Mouse (Mus musculus): ENCODE measurements around the gene Cfap69. TPM values are rescaled to one million over a fixed set of nuclear protein-coding genes. Genes with fewer than 3 reads are reported as not detected.
A peak's percentile ranks its signal among the peaks of the same experiment; 100 is the strongest.

Cfap69 gene
- 5.8 and 8.3 TPM in 2 replicates for polyA plus RNA-seq (2015; fragmentation: Nextera tagmentation; extraction: Ambion mirVana)

GRCm38 (mm10) chr5:5663655-5664370 is at the start of gene Cfap69:
TSS of gene Cfap69 (minus strand) at chr5:5664239.
- Histone ChIP-seq H3K9ac (replicated peaks) (peak within 1 kb of the TSS; percentile 77), H3K9me3 (no peaks in the 10 kb centered on the region), H3K4me2 (replicated peaks) (peak within 1 kb of the TSS; percentile 85), H3K27ac (peak within 1 kb of the TSS; percentile 76), H3K4me1 (replicated peaks) (peaks cover 22% of the 10 kb centered on the region), H3K4me3 (replicated peaks) (peak within 1 kb of the TSS; percentile 77), H3K27me3 (peaks cover 6% of the 10 kb centered on the region; the same call in 1 of the 2 replicates), H3K36me3 (no peaks in the 10 kb centered on the region)
- peak; percentile 98 for ATAC-seq
- under 1% methylated on average over 47 of the region's 48 CpGs for WGBS

DNA sequence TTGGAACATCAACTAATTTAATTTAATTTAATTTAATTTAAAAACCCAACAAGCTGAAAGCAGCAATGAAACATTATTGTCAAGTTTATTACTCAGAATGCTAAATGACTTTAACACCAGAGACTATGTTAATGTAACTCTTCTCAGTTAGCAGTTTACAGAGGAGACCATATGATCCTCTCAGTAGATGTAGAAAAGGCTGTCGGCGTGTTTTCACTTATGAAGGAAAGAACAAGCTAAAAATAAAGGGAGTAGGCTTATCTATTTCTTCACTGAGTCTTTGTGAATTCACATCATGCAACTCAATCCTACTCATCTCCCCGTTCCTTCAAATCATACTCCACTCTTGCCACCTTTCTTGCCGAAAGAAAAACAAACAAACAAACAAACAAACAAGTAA is 47.0 kb upstream of the Cfap69 start:
- Histone ChIP-seq H3K4me3 (replicated peaks) (no peak overlapping the region), H3K36me3 (no peaks in the 10 kb centered on the region), H3K27me3 (no peaks in the 10 kb centered on the region), H3K27ac (no peak overlapping the region), H3K4me1 (replicated peaks) (no peaks in the 10 kb centered on the region), H3K9ac (replicated peaks) (no peak overlapping the region), H3K9me3 (no peaks in the 10 kb centered on the region), H3K4me2 (replicated peaks) (no peak overlapping the region)
- no peak for ATAC-seq
- WGBS: 89% methylated on average over 4 of the region's 4 CpGs

DNA sequence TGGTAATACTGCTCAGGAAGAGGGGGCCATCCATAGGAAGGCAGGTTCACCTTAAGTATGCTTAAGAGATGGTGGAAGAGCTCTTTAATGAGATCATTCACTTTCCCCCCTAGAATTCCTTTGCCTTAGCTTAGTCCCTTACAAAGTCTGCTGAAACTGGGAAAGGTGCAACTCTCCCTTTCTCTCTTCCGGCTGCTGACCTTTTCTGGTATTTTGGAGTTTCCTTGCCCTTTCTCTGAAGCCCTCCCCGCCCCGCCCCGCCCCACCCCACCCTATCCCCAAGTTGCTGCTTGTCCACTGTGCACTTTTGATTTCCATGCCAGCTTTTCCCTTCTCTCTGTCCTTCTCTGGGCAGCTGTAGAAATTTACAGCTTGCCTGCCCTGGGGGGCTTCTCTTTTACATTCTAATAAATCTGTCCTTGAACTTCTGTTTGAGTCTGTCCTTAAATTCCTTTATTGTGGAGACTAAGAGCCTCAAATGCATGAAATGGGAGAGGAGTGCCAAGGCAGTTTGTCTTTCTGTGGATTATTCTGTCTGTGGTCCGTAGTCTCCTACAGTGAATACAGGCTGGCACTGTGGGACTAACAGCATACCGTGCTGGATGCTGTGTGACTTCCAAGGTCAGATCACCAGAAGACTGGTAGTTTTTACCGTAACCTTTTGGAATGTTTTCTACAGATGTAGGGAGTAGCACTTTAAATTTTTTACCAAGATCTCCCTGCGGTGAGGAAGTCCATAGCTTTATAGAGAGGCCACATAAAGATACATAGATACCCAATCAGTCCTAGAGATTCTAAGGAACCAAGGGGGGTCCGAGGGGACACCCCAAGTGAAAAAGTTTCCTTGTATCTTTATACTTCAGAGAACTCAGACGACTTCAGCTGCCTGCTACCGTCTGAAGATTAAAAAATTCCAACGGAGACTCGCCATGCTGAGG is 43.6 kb upstream of the Cfap69 start:
- no peak for ATAC-seq
- Histone ChIP-seq H3K27ac (no peak overlapping the region), H3K4me3 (replicated peaks) (no peak overlapping the region), H3K4me1 (replicated peaks) (no peaks in the 10 kb centered on the region), H3K4me2 (replicated peaks) (no peak overlapping the region), H3K27me3 (no peaks in the 10 kb centered on the region), H3K36me3 (no peaks in the 10 kb centered on the region), H3K9ac (replicated peaks) (no peak overlapping the region), H3K9me3 (no peaks in the 10 kb centered on the region)
- 60% methylated on average over 13 of the region's 13 CpGs for WGBS

DNA sequence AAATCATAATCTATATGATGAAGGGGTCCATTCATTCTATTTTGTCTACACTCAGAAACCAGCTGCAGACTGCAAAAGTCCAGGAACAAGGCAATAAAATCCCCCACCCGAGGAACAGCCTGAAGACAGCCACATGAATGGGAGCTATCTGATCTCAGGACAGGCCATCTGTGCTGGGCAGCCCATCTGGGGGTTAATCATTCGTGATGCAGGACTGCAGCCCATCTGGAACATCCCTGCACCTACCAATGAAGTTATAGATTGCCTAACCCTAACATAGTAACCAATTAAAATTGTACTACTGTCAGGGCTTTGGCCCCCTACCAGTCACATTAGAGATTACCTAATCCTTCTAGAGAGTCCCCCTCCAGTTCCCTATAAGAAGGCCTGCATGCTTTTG is 41.0 kb upstream of the Cfap69 start:
- H3K36me3 ChIP-seq: no peaks in the 10 kb centered on the region
- H3K4me2 ChIP-seq (replicated peaks): no peak overlapping the region
- no peaks in the 10 kb centered on the region for H3K9me3 ChIP-seq
- WGBS: 47% methylated on average over 2 of the region's 2 CpGs
- no peaks in the 10 kb centered on the region for H3K27me3 ChIP-seq
- no peak overlapping the region for H3K4me3 ChIP-seq (replicated peaks)
- H3K27ac ChIP-seq: no peak overlapping the region
- H3K4me1 ChIP-seq (replicated peaks): no peaks in the 10 kb centered on the region
- no peak for ATAC-seq
- no peak overlapping the region for H3K9ac ChIP-seq (replicated peaks)

- Histone ChIP-seq H3K4me1 (replicated peaks) (no peaks in the 10 kb centered on the region), H3K4me3 (replicated peaks) (no peak overlapping the region), H3K9me3 (no peaks in the 10 kb centered on the region), H3K4me2 (replicated peaks) (no peak overlapping the region), H3K27ac (no peak overlapping the region), H3K36me3 (no peaks in the 10 kb centered on the region), H3K9ac (replicated peaks) (no peak overlapping the region), H3K27me3 (no peaks in the 10 kb centered on the region)
- no peak for ATAC-seq
- 79% methylated on average over 2 of the region's 2 CpGs for WGBS
Observed at GRCm38 (mm10) chr5:5700386-5700785, 36.3 kb upstream of the Cfap69 start.

- 0 out of 2 replicates have a peak, but pooled peaks cover 2% of the 10 kb centered on the region for H3K4me1 ChIP-seq (replicated peaks)
- H3K36me3 ChIP-seq: no peaks in the 10 kb centered on the region
- H3K9ac ChIP-seq (replicated peaks): no peak overlapping the region
- H3K9me3 ChIP-seq: no peaks in the 10 kb centered on the region
- no peaks in the 10 kb centered on the region for H3K27me3 ChIP-seq
- ATAC-seq: no peak
- no peak overlapping the region for H3K4me2 ChIP-seq (replicated peaks)
- no peak overlapping the region for H3K27ac ChIP-seq
- H3K4me3 ChIP-seq (replicated peaks): no peak overlapping the region
- WGBS: 73% methylated on average over 3 of the region's 3 CpGs
Observed at GRCm38 (mm10) chr5:5698830-5699229, 34.8 kb upstream of the Cfap69 start.

DNA sequence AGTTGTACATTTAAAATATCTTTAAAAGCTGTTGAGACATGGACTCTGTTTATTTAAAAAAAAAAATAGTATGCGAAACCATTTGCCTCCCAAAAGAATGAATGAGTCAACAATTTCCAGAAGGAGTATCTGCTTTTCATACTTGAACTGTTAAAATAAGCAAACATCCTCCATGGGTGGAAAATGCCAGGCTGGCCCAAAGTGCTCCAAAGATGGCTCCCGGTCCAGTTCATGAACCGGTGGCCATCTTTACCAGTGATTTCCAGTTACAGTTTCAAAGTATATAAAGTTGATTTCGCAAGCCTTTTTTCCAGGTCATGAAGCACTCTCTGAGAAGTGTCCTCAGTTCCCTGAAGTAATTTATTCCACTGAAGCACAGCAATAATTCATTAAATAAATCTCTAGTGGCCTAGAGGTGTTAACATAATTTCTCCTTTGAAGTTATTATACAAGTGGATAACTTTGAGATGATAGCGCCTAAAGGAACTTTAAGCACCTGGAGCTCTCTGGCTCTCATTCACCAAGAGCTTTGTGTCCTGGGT is 31.4 kb upstream of the Cfap69 start:
- H3K36me3 ChIP-seq: no peaks in the 10 kb centered on the region
- 86% methylated on average over 5 of the region's 5 CpGs for WGBS
- H3K27me3 ChIP-seq: 0 out of 2 replicates have a peak, but pooled peaks cover 7% of the 10 kb centered on the region
- H3K4me3 ChIP-seq (replicated peaks): no peak overlapping the region
- H3K9ac ChIP-seq (replicated peaks): no peak overlapping the region
- no peak overlapping the region for H3K27ac ChIP-seq
- peaks cover 12% of the 10 kb centered on the region for H3K4me1 ChIP-seq (replicated peaks)
- H3K9me3 ChIP-seq: no peaks in the 10 kb centered on the region
- ATAC-seq: no peak
- no peak overlapping the region for H3K4me2 ChIP-seq (replicated peaks)

- H3K9ac ChIP-seq (replicated peaks): peak within 1 kb of the TSS; percentile 84
- 0 out of 2 replicates have a peak, but pooled peaks cover 7% of the 10 kb centered on the region for H3K27me3 ChIP-seq
- H3K36me3 ChIP-seq: no peaks in the 10 kb centered on the region
- H3K4me2 ChIP-seq (replicated peaks): peak within 1 kb of the TSS; percentile 81
- peaks cover 12% of the 10 kb centered on the region for H3K4me1 ChIP-seq (replicated peaks)
- H3K27ac ChIP-seq: no peak within 1 kb of the TSS
- H3K9me3 ChIP-seq: no peaks in the 10 kb centered on the region
- WGBS: under 1% methylated on average over 66 of the region's 66 CpGs
- H3K4me3 ChIP-seq (replicated peaks): peak within 1 kb of the TSS; percentile 69
- peak; percentile 93 for ATAC-seq
Observed at GRCm38 (mm10) chr5:5693956-5694653, 30.1 kb upstream of the Cfap69 start, which contains the start of gene Steap2. TSS of gene Steap2 (minus strand) at chr5:5694578.

- H3K4me1 ChIP-seq (replicated peaks): peaks cover 12% of the 10 kb centered on the region
- WGBS: under 1% methylated on average over 29 of the region's 29 CpGs
- H3K36me3 ChIP-seq: no peaks in the 10 kb centered on the region
- 0 out of 2 replicates have a peak, but pooled peaks cover 7% of the 10 kb centered on the region for H3K27me3 ChIP-seq
- no peaks in the 10 kb centered on the region for H3K9me3 ChIP-seq
- no peak overlapping the region for H3K27ac ChIP-seq
- peak overlapping the region; percentile 69 for H3K4me3 ChIP-seq (replicated peaks)
- peak overlapping the region; percentile 84 for H3K9ac ChIP-seq (replicated peaks)
- peak overlapping the region; percentile 81 for H3K4me2 ChIP-seq (replicated peaks)
- ATAC-seq: peak; percentile 81
Observed at GRCm38 (mm10) chr5:5693541-5693955, 29.5 kb upstream of the Cfap69 start.

DNA sequence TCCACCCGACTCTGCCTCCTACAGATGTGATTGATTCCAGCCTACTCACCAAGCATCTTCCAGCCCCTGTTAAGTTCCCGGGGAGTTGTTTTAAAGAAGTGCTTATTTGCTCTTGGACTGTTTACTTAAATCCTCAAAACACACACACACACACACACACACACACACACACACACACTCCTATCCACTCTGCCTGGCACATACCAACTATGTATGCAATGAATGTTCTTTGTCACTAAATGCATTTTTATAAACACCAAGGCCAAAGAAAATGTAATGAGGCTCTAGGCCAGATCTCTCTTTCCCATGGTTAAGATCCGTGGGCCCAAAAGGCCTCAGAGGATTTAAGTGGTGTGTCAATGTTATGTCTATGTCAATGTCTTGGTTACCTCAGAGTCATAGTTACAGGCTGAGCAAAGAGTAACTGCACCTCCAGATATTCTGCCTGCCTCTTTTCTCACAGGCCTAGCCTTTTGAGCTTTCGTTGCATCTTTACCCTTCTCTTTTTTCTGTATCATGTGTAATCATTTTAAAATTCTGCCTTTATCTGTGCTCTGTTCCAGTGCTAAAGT is 28.2 kb upstream of the Cfap69 start:
- 0 out of 2 replicates have a peak, but pooled peaks cover 7% of the 10 kb centered on the region for H3K27me3 ChIP-seq
- H3K27ac ChIP-seq: no peak overlapping the region
- no peak overlapping the region for H3K4me3 ChIP-seq (replicated peaks)
- H3K9me3 ChIP-seq: no peaks in the 10 kb centered on the region
- H3K4me1 ChIP-seq (replicated peaks): peaks cover 12% of the 10 kb centered on the region
- WGBS: 70% methylated on average over 4 of the region's 4 CpGs
- no peak overlapping the region for H3K4me2 ChIP-seq (replicated peaks)
- no peaks in the 10 kb centered on the region for H3K36me3 ChIP-seq
- H3K9ac ChIP-seq (replicated peaks): no peak overlapping the region
- no peak for ATAC-seq

- Histone ChIP-seq H3K27ac (no peak overlapping the region), H3K4me2 (replicated peaks) (no peak overlapping the region), H3K27me3 (0 out of 2 replicates have a peak, but pooled peaks cover 7% of the 10 kb centered on the region), H3K9ac (replicated peaks) (no peak overlapping the region), H3K4me3 (replicated peaks) (no peak overlapping the region), H3K36me3 (no peaks in the 10 kb centered on the region), H3K9me3 (no peaks in the 10 kb centered on the region), H3K4me1 (replicated peaks) (peaks cover 10% of the 10 kb centered on the region)
- ATAC-seq: no peak
- WGBS: 84% methylated on average over 8 of the region's 8 CpGs
Observed at GRCm38 (mm10) chr5:5688945-5689540, 25.0 kb upstream of the Cfap69 start.
